Mouse (Mus musculus): ENCODE measurements around the gene Aldh3a2. TPM values are rescaled to one million over a fixed set of nuclear protein-coding genes. Genes with fewer than 3 reads are reported as not detected.

Aldh3a2 gene
- polyA plus RNA-seq, 1 experiment from 2014 or later = 63.7 TPM

DNA sequence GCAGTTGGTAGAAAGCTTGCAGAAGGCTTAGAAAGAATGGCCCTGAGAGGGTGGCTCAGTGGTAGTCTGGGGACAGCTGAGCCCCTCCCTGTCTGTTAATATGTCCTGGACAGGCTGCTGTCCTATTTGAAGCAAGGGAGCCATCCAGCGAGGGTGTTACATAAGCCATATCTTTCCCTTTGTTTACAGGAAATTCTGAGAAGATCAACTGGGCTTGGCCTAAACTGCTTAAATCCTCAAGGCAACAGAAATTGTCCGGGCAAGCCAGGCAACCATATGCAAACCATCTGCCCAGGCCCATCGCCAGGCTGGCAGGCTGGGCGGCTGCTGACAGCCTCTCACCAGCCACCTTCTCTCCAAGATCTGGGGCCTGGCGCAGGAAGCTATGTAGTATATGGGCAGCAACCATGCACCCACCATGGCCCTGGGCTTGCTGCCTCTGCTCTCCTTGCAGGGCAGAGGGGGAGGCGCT lies 41.3 kb downstream of the Aldh3a2 start:
- H3K4me1 ChIP-seq (ENCODE audit: control insufficient read depth, insufficient read depth, low read length) = no peaks in the 10 kb centered on the region
- 71% methylated on average over 6 of the region's 6 CpGs for WGBS
- no peaks in the 10 kb centered on the region for H3K27me3 ChIP-seq (replicated peaks; ENCODE audit: control insufficient read depth, insufficient read depth, low read length)
- no peak overlapping the region for H3K4me2 ChIP-seq (ENCODE audit: low read depth, low read length)
- no peak overlapping the region for H3K9ac ChIP-seq (ENCODE audit: low read depth, low read length)
- no peaks in the 10 kb centered on the region for H3K9me3 ChIP-seq (ENCODE audit: control insufficient read depth, low read length)
- ATAC-seq = no peak
- H3K4me3 ChIP-seq (ENCODE audit: low read length) = no peak overlapping the region
- no peaks in the 10 kb centered on the region for H3K36me3 ChIP-seq (ENCODE audit: control insufficient read depth, insufficient read depth, low read length)
- H3K27ac ChIP-seq (ENCODE audit: low read length) = no peak overlapping the region

DNA sequence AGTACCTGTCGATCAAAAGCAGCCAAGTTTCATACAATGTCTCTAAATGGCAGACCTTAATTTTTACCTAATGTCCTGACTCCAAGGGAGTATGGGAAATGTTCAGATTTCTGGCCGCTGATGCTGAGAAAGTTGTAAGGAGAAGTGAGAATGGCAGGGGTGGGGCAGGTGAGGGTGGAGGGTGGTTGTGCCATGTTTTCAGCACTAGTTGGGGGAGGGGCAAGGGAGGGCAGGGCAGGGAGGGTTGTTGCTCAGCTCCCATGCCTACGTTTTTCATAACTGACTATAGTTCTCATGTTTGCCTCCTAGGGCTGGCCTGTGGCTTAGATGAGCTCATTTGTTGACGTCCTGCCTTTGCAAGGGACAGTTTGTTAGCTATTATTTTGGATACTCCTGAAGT lies 41.8 kb downstream of the Aldh3a2 start:
- H3K36me3 ChIP-seq (ENCODE audit: control insufficient read depth, insufficient read depth, low read length) = no peaks in the 10 kb centered on the region
- no peak overlapping the region for H3K9ac ChIP-seq (ENCODE audit: low read depth, low read length)
- no peaks in the 10 kb centered on the region for H3K27me3 ChIP-seq (replicated peaks; ENCODE audit: control insufficient read depth, insufficient read depth, low read length)
- H3K4me2 ChIP-seq (ENCODE audit: low read depth, low read length) = no peak overlapping the region
- no peak overlapping the region for H3K4me3 ChIP-seq (ENCODE audit: low read length)
- H3K4me1 ChIP-seq (ENCODE audit: control insufficient read depth, insufficient read depth, low read length) = no peaks in the 10 kb centered on the region
- H3K27ac ChIP-seq (ENCODE audit: low read length) = no peak overlapping the region
- no peaks in the 10 kb centered on the region for H3K9me3 ChIP-seq (ENCODE audit: control insufficient read depth, low read length)
- ATAC-seq = no peak
- WGBS = 68% methylated on average over 4 of the region's 4 CpGs

DNA sequence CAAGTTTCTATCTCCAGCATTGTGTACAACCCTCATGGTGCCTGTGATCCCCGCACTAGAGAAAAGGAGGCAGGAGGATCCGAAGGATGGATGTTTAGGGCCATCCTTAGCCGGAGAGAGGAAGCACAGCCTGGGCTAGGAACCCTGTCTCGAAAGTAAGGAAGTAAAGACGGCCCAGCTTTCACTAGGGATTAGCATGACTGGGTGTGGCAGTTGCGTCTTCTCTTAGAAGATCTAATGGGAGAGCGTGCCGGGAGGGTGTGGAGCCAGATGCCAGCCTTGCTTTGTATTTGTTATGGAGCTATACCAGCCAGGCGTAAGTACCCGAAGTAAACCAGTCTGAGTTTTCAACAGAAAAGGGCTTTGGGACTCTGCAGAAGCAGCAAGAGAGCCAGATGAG lies 42.4 kb downstream of the Aldh3a2 start:
- WGBS = 87% methylated on average over 10 of the region's 10 CpGs

DNA sequence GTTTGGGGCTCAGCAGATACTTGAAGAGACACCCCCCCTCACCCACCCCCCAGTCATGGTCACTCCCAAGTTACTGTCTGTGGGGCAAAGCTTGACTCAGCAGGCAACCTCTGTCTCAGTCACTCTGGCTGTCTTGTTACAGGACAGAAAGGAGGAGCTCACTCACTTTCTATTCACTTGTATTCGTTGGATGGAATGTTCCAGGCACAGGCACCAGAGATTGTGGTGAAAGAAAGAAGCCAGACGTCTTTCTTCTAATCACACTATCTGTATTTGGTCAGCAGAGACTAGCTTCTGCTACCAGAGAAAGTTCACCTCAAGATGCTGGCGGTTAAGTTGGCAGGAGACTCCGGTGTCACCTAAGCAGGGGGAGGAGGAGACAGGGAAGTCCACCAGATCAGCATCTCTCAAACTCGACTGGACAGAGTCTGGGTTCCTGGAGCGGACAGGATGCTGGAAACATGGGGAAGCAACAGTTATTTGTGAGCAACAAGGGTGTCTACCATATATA lies 43.0 kb downstream of the Aldh3a2 start:
- H3K9me3 ChIP-seq (ENCODE audit: control insufficient read depth, low read length) = no peaks in the 10 kb centered on the region
- H3K4me2 ChIP-seq (ENCODE audit: low read depth, low read length) = no peak overlapping the region
- H3K4me1 ChIP-seq (ENCODE audit: control insufficient read depth, insufficient read depth, low read length) = no peaks in the 10 kb centered on the region
- H3K27ac ChIP-seq (ENCODE audit: low read length) = no peak overlapping the region
- 70% methylated on average over 6 of the region's 6 CpGs for WGBS
- no peaks in the 10 kb centered on the region for H3K27me3 ChIP-seq (replicated peaks; ENCODE audit: control insufficient read depth, insufficient read depth, low read length)
- H3K4me3 ChIP-seq (ENCODE audit: low read length) = no peak overlapping the region
- no peak overlapping the region for H3K9ac ChIP-seq (ENCODE audit: low read depth, low read length)
- ATAC-seq = no peak
- no peaks in the 10 kb centered on the region for H3K36me3 ChIP-seq (ENCODE audit: control insufficient read depth, insufficient read depth, low read length)

More for the DNA sequence above, 42.4 kb downstream of the Aldh3a2 start:
- Histone ChIP-seq H3K36me3 (ENCODE audit: control insufficient read depth, insufficient read depth, low read length) (no peaks in the 10 kb centered on the region), H3K9ac (ENCODE audit: low read depth, low read length) (no peak overlapping the region), H3K4me1 (ENCODE audit: control insufficient read depth, insufficient read depth, low read length) (no peaks in the 10 kb centered on the region), H3K27me3 (replicated peaks; ENCODE audit: control insufficient read depth, insufficient read depth, low read length) (no peaks in the 10 kb centered on the region), H3K9me3 (ENCODE audit: control insufficient read depth, low read length) (no peaks in the 10 kb centered on the region), H3K27ac (ENCODE audit: low read length) (no peak overlapping the region), H3K4me3 (ENCODE audit: low read length) (no peak overlapping the region), H3K4me2 (ENCODE audit: low read depth, low read length) (no peak overlapping the region)
- no peak for ATAC-seq

DNA sequence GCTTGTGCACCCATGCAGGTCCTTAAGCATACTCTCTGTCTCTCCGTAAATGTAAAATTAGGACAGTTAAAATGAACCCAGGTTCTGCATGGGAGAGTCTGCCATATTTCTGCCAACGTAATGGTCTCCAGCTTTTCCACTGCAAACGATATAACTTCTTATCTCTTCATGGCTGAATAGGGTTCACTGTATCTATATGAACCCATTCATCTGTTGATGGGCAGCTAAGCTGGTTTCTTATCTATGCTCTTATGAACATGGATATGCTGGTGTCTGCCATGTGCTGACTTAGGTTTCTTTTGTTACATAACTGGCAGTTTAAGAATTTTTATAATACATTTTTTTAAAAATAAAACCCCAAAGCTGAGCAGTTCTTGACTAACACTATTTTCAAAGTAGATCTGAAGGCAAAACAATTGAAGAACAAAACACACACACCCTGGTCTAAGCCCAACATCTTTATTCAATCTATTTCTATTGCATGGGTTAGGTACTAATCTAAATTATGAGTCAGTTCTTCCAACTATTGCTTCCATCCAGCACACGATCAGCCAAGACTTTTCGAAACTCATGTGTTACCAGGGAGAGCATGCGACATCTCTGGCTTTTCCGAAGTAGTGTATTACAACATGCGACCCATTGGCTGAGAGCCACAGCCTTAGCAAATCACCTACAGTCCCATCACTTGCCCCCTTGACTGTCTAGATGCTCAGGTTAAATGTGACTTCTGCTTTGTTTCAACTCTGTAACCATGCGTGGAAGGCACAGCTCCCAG lies 44.1 kb downstream of the Aldh3a2 start:
- Histone ChIP-seq H3K4me1 (ENCODE audit: control insufficient read depth, insufficient read depth, low read length) (no peaks in the 10 kb centered on the region), H3K9me3 (ENCODE audit: control insufficient read depth, low read length) (no peaks in the 10 kb centered on the region), H3K4me3 (ENCODE audit: low read length) (no peak overlapping the region), H3K27me3 (replicated peaks; ENCODE audit: control insufficient read depth, insufficient read depth, low read length) (no peaks in the 10 kb centered on the region), H3K36me3 (ENCODE audit: control insufficient read depth, insufficient read depth, low read length) (no peaks in the 10 kb centered on the region), H3K4me2 (ENCODE audit: low read depth, low read length) (no peak overlapping the region), H3K27ac (ENCODE audit: low read length) (no peak overlapping the region), H3K9ac (ENCODE audit: low read depth, low read length) (no peak overlapping the region)
- 90% methylated on average over 9 of the region's 9 CpGs for WGBS
- no peak for ATAC-seq

DNA sequence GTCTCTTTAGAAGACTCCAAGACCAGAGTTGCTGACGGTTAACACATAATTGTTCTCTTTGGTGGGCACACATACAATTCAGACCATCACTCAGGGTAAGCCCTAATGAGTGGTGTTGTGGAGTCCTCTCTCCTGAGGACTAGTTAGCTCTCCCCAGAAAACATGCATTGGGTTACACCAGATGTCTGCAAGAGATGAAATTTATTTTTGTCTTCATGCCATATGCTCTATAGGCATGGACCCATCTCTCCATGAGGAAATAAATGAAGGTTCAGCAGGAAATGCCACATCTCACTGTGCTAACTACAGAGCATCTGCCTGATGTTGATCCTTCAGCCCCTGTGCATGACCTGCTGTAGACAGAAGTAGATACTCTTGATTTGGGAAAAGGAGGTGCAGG lies 45.3 kb downstream of the Aldh3a2 start:
- ATAC-seq = no peak
- Histone ChIP-seq H3K9ac (ENCODE audit: low read depth, low read length) (no peak overlapping the region), H3K4me1 (ENCODE audit: control insufficient read depth, insufficient read depth, low read length) (no peaks in the 10 kb centered on the region), H3K27me3 (replicated peaks; ENCODE audit: control insufficient read depth, insufficient read depth, low read length) (no peaks in the 10 kb centered on the region), H3K4me2 (ENCODE audit: low read depth, low read length) (no peak overlapping the region), H3K36me3 (ENCODE audit: control insufficient read depth, insufficient read depth, low read length) (no peaks in the 10 kb centered on the region), H3K4me3 (ENCODE audit: low read length) (no peak overlapping the region), H3K9me3 (ENCODE audit: control insufficient read depth, low read length) (no peaks in the 10 kb centered on the region), H3K27ac (ENCODE audit: low read length) (no peak overlapping the region)
- 81% methylated on average over 1 of the region's 1 CpGs for WGBS

DNA sequence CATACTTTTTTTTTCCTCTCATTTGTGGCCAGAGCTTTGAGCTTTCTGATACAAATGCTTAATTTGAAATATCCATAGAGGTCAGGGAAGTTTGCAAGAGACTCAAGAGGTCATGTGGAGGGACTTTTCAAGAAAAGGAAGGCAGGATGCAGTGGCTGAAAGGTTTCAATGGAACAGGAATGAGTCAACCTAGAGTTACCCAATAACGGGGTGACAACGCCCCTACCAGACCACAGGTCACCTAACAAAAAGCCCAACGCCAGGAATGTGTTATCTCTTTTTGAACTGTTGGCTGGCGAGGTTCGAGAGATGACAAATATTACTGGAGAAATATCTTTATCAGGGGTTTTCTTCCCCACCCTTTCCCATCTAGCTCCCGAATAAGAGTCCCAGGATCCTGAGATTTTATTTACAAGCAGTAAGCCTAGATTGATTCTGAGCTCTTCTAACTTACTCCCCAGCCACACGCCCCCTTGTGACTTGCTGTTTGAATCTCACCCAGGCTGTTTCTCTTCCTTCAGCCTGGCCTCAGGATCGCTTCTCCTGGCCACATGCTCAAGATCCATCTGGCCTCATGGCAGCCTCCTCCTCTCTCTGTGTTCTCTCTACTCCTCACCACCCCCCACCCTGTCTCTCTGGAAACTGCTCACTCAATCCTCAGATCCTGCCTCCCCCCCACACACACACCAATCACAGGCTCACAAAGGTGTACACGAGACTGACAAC lies 46.9 kb downstream of the Aldh3a2 start:
- ATAC-seq = no peak
- Histone ChIP-seq H3K9ac (ENCODE audit: low read depth, low read length) (no peak overlapping the region), H3K27me3 (replicated peaks; ENCODE audit: control insufficient read depth, insufficient read depth, low read length) (no peaks in the 10 kb centered on the region), H3K4me2 (ENCODE audit: low read depth, low read length) (no peak overlapping the region), H3K36me3 (ENCODE audit: control insufficient read depth, insufficient read depth, low read length) (no peaks in the 10 kb centered on the region), H3K4me3 (ENCODE audit: low read length) (no peak overlapping the region), H3K9me3 (ENCODE audit: control insufficient read depth, low read length) (no peaks in the 10 kb centered on the region), H3K4me1 (ENCODE audit: control insufficient read depth, insufficient read depth, low read length) (no peaks in the 10 kb centered on the region), H3K27ac (ENCODE audit: low read length) (no peak overlapping the region)
- 55% methylated on average over 9 of the region's 9 CpGs for WGBS

DNA sequence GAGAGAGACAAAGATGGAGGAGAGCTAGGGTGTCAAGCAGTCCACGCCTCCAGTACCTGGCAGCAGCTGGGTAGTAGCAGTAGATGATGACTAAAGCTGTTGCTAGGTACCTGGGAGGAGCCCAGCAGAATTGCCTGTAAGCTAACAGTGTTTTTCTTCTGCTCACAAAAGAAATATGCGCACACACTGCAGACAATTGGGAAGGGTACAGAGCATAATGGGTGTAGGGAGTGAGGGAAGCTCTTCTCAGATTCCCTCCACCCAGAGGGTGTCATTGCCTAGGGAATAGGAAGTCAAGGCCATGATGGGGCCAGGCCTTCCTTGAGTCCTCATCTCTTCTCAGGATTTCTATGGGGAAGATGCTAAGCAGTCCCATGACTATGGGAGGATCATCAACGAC lies 51.3 kb downstream of the Aldh3a2 start:
- Histone ChIP-seq H3K4me1 (ENCODE audit: control insufficient read depth, insufficient read depth, low read length) (no peaks in the 10 kb centered on the region), H3K27ac (ENCODE audit: low read length) (no peak overlapping the region), H3K4me2 (ENCODE audit: low read depth, low read length) (no peak overlapping the region), H3K27me3 (replicated peaks; ENCODE audit: control insufficient read depth, insufficient read depth, low read length) (no peaks in the 10 kb centered on the region), H3K4me3 (ENCODE audit: low read length) (no peak overlapping the region), H3K9ac (ENCODE audit: low read depth, low read length) (no peak overlapping the region), H3K9me3 (ENCODE audit: control insufficient read depth, low read length) (no peaks in the 10 kb centered on the region), H3K36me3 (ENCODE audit: control insufficient read depth, insufficient read depth, low read length) (no peaks in the 10 kb centered on the region)
- ATAC-seq = no peak
- 69% methylated on average over 3 of the region's 3 CpGs for WGBS

DNA sequence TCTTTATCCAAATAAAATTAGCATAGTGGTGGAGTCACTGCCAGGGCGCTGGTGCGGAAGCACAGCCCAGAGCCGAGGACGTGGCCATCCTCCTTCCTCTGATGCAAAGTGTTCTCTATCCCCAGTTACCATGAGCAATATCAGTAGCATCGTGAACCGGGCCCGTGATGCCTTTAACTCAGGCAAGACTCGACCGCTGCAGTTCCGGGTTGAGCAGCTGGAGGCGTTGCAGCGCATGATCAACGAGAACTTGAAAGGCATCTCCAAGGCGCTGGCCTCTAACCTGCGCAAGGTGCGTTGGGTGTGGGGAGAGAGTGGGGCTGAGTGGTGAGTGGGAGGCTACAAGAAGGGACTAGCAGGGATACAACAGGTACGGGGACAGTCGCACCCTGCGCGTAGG lies 55.2 kb downstream of the Aldh3a2 start:
- no peak for ATAC-seq
- Histone ChIP-seq H3K9me3 (ENCODE audit: control insufficient read depth, low read length) (no peaks in the 10 kb centered on the region), H3K4me2 (ENCODE audit: low read depth, low read length) (no peak overlapping the region), H3K4me1 (ENCODE audit: control insufficient read depth, insufficient read depth, low read length) (no peaks in the 10 kb centered on the region), H3K27ac (ENCODE audit: low read length) (no peak overlapping the region), H3K9ac (ENCODE audit: low read depth, low read length) (no peak overlapping the region), H3K36me3 (ENCODE audit: control insufficient read depth, insufficient read depth, low read length) (no peaks in the 10 kb centered on the region), H3K27me3 (replicated peaks; ENCODE audit: control insufficient read depth, insufficient read depth, low read length) (no peaks in the 10 kb centered on the region), H3K4me3 (ENCODE audit: low read length) (no peak overlapping the region)
- WGBS = 37% methylated on average over 20 of the region's 20 CpGs

All from intestine, embryonic 16.5 days (tissue).